Mouse (Mus musculus) skeletal muscle tissue, adult 2 months (tissue): ENCODE measurements at regions not wholly inside any gene's neighbourhood (a gene's known extent, or its start where the extent isn't known, plus 50 kb on each side); places are given as distances from the start of the nearest gene placed in this dataset.
A peak's percentile ranks its signal among the peaks of the same experiment; 100 is the strongest.

Experiments used
- DNase-seq: peaks from one replicate; pipeline ENCODE4 v3.0.0-alpha.2; 2012; ENCODE audit warnings: low read depth, low spot score

GRCm38 (mm10) chr12:26535261-26535890, 66.4 kb downstream of the Cmpk2 start:
- no peak for DNase-seq

- no peak for DNase-seq
Observed at GRCm38 (mm10) chr12:26534229-26535105, 65.5 kb downstream of the Cmpk2 start.

GRCm38 (mm10) chr12:26533641-26534151, 64.7 kb downstream of the Cmpk2 start:
- DNase-seq = no peak

GRCm38 (mm10) chr12:26532823-26533640, 64.0 kb downstream of the Cmpk2 start:
- DNase-seq = peak; percentile 20

- DNase-seq = no peak
Observed at GRCm38 (mm10) chr12:26532076-26532475, 63.1 kb downstream of the Cmpk2 start.
